ENCODE assay signal across 9 mouse cellular contexts in genomic region chr10:69787379-69787778, GRCm38 (mm10).
A peak's percentile ranks its signal among the peaks of the same experiment; 100 is the strongest.
DNase-seq lines count a peak whose midpoint lies in the region; ATAC-seq and TF ChIP-seq lines count a peak whose summit lies in the region.
"Had no signal": no experiment of that assay in that cellular context is flagged by ENCODE, and none has a peak within 500 bp of the region (broad histone marks: within the 10 kb centered on the region; RNA-seq: fewer than 3 reads in every experiment).

No protein-coding gene starts in this region.

- no peak for DNase-seq in layer of hippocampus, adult 2 months (ENCODE audit: low spot score in 2 of 2)
- DNase-seq in layer of hippocampus, postnatal 14 days (ENCODE audit: low spot score in 2 of 2): no peak
- peak; percentile 60 for DNase-seq in retina, embryonic 14.5 days (ENCODE audit: low spot score)
- no peak for DNase-seq in kidney, postnatal 14 days
- no peak for DNase-seq in cerebellum, adult 9-10 months
- DNase-seq: cerebellum, adult 11-12 months had no signal

- no peak for TF ChIP-seq CTCF in layer of hippocampus, adult 2 months (conservative IDR thresholded peaks at IDR 0.05)

- no peaks in the 10 kb centered on the region for H3K36me3 ChIP-seq in forebrain, embryonic 16.5 days (ENCODE audit: control insufficient read depth, insufficient read depth)
- H3K36me3 ChIP-seq in intestine, embryonic 15.5 days: no peaks in the 10 kb centered on the region

- peaks cover 13% of the 10 kb centered on the region for H3K4me1 ChIP-seq in forebrain, embryonic 16.5 days (replicated peaks; ENCODE audit: control insufficient read depth, insufficient read depth, low read length)
- 0 out of 2 replicates have a peak, but pooled peaks cover 6% of the 10 kb centered on the region for H3K4me1 ChIP-seq in intestine, embryonic 15.5 days (replicated peaks)

- H3K9me3 ChIP-seq in forebrain, embryonic 16.5 days (ENCODE audit: control insufficient read depth, low read length): no peaks in the 10 kb centered on the region
- H3K9me3 ChIP-seq in intestine, embryonic 15.5 days: no peaks in the 10 kb centered on the region

- H3K9ac ChIP-seq in forebrain, embryonic 16.5 days (replicated peaks; ENCODE audit: low read depth, low read length): no peak overlapping the region
- H3K9ac ChIP-seq in intestine, embryonic 15.5 days: no peak overlapping the region

- WGBS in forebrain, embryonic 16.5 days: 26% methylated on average over 10 of the region's 10 CpGs
- WGBS in intestine, embryonic 15.5 days: 33% methylated on average over 10 of the region's 10 CpGs

- peak overlapping the region; percentile 4; the same call in 1 of the 2 replicates for H3K4me2 ChIP-seq in forebrain, embryonic 16.5 days (ENCODE audit: low read length)
- H3K4me2 ChIP-seq in intestine, embryonic 15.5 days (replicated peaks): peak overlapping the region; percentile 34

- H3K4me3 ChIP-seq in layer of hippocampus, adult 2 months: peak overlapping the region; percentile 27
- H3K4me3 ChIP-seq in forebrain, embryonic 16.5 days (replicated peaks; ENCODE audit: low read length): no peak overlapping the region
- no peak overlapping the region for H3K4me3 ChIP-seq in intestine, embryonic 15.5 days (replicated peaks)

- ATAC-seq in forebrain, embryonic 16.5 days: no peak
- no peak for ATAC-seq in intestine, embryonic 15.5 days

- H3K27ac ChIP-seq in layer of hippocampus, adult 2 months: peak overlapping the region; percentile 82
- H3K27ac ChIP-seq in forebrain, embryonic 16.5 days (ENCODE audit: low read length): no peak overlapping the region
- peak overlapping the region; percentile 13; the same call in 1 of the 2 replicates for H3K27ac ChIP-seq in intestine, embryonic 15.5 days
- H3K27ac ChIP-seq: macrophage had no signal

- no peaks in the 10 kb centered on the region for H3K27me3 ChIP-seq in forebrain, embryonic 16.5 days (replicated peaks; ENCODE audit: control insufficient read depth, insufficient read depth, low read length)
- no peaks in the 10 kb centered on the region for H3K27me3 ChIP-seq in intestine, embryonic 15.5 days (replicated peaks)
